In genomic region chrX:52795816-52796215, GRCm38 (mm10) we compare ENCODE assay signal across 20 mouse cellular contexts. TPM values are rescaled to one million over a fixed set of nuclear protein-coding genes. Genes with fewer than 3 reads are reported as not detected.
A peak's percentile ranks its signal among the peaks of the same experiment; 100 is the strongest.
DNase-seq lines count a peak whose midpoint lies in the region; ATAC-seq and TF ChIP-seq lines count a peak whose summit lies in the region.
"Had no signal": no experiment of that assay in that cellular context is flagged by ENCODE, and none has a peak within 500 bp of the region (broad histone marks: within the 10 kb centered on the region; RNA-seq: fewer than 3 reads in every experiment).

No protein-coding gene starts in this region.

- H3K4me3 ChIP-seq in forebrain, embryonic 10.5 days, result peak overlapping the region; percentile 8; the same call in 1 of the 2 replicates
- no peak overlapping the region for H3K4me3 ChIP-seq in forebrain, embryonic 14.5 days (ENCODE audit: low read depth, low read length)
- H3K4me3 ChIP-seq in midbrain, embryonic 12.5 days, result no peak overlapping the region
- H3K4me3 ChIP-seq in midbrain, postnatal 0 days (ENCODE audit: low read depth, low read length), result no peak overlapping the region
- H3K4me3 ChIP-seq: erythroblast, embryonic 14.5 days; gastrocnemius, adult 2 months; layer of hippocampus, adult 2 months; limb, embryonic 10.5 days; myocyte had no signal

- H3K4me2 ChIP-seq in forebrain, embryonic 14.5 days (ENCODE audit: low read length), result no peak overlapping the region
- 0 out of 2 replicates have a peak overlapping the region, but pooled peaks have one; percentile 17 for H3K4me2 ChIP-seq in midbrain, embryonic 12.5 days (replicated peaks)
- no peak overlapping the region for H3K4me2 ChIP-seq in midbrain, postnatal 0 days (ENCODE audit: low read depth, low read length, poor library complexity, severe bottlenecking)
- H3K4me2 ChIP-seq: liver, embryonic 11.5 days had no signal

- peak overlapping the region; percentile 70 for H3K27ac ChIP-seq in forebrain, embryonic 10.5 days
- no peak overlapping the region for H3K27ac ChIP-seq in forebrain, embryonic 14.5 days (ENCODE audit: low read depth, low read length)
- no peak overlapping the region for H3K27ac ChIP-seq in midbrain, embryonic 12.5 days (replicated peaks)
- H3K27ac ChIP-seq in midbrain, postnatal 0 days (ENCODE audit: low read depth, low read length), result no peak overlapping the region
- H3K27ac ChIP-seq: gastrocnemius, adult 2 months; kidney, postnatal 0 days; layer of hippocampus, adult 2 months; limb, embryonic 10.5 days had no signal

- no peak for TF ChIP-seq POLR2A in brain, embryonic 14.5 days (IDR thresholded peaks at IDR 0.05; ENCODE audit: borderline replicate concordance, extremely low read depth, insufficient read depth, insufficient read length, poor library complexity, severe bottlenecking)

- H3K36me3 ChIP-seq in forebrain, embryonic 10.5 days (replicated peaks), result peaks cover 9% of the 10 kb centered on the region
- no peaks in the 10 kb centered on the region for H3K36me3 ChIP-seq in forebrain, embryonic 14.5 days (ENCODE audit: control insufficient read depth, insufficient read depth, low read length)
- no peaks in the 10 kb centered on the region for H3K36me3 ChIP-seq in midbrain, embryonic 12.5 days
- H3K36me3 ChIP-seq in midbrain, postnatal 0 days (ENCODE audit: insufficient read depth, low read length), result no peaks in the 10 kb centered on the region
- H3K36me3 ChIP-seq: limb, embryonic 10.5 days had no signal

- H3K9me3 ChIP-seq in forebrain, embryonic 10.5 days, result no peaks in the 10 kb centered on the region
- H3K9me3 ChIP-seq in forebrain, embryonic 14.5 days (replicated peaks; ENCODE audit: control insufficient read depth, low read length), result no peaks in the 10 kb centered on the region
- H3K9me3 ChIP-seq in midbrain, embryonic 12.5 days, result no peaks in the 10 kb centered on the region
- H3K9me3 ChIP-seq in midbrain, postnatal 0 days (ENCODE audit: low read length), result no peaks in the 10 kb centered on the region
- H3K9me3 ChIP-seq: limb, embryonic 10.5 days had no signal

- ATAC-seq in forebrain, embryonic 14.5 days, result no peak
- ATAC-seq in midbrain, embryonic 12.5 days (ENCODE audit: low FRiP score, low read depth), result no peak
- ATAC-seq in midbrain, postnatal 0 days (ENCODE audit: low FRiP score), result no peak

- DNase-seq in forebrain, embryonic 10.5 days (ENCODE audit: extremely low spot score, low spot score), result peak; percentile 24
- no peak for DNase-seq in forebrain, embryonic 14.5 days (ENCODE audit: low spot score)
- no peak for DNase-seq in midbrain, postnatal 0 days (ENCODE audit: low spot score)
- DNase-seq in brain, embryonic 14.5 days (ENCODE audit: low read depth), result peak; percentile 1
- DNase-seq in retina, embryonic 14.5 days (ENCODE audit: low spot score), result peak; percentile 12
- DNase-seq in urinary bladder, postnatal 14 days (ENCODE audit: low spot score), result no peak
- DNase-seq in heart, postnatal 4 days, result no peak
- DNase-seq: cerebellum, adult 9-11 months; gastrocnemius, adult 2 months; heart, adult 11 months; lung, adult 2 months; right cerebral cortex, postnatal 25 days; thymus, postnatal 14 days had no signal

- 21% methylated on average over 8 of the region's 8 CpGs for WGBS in forebrain, embryonic 10.5 days
- WGBS in forebrain, embryonic 14.5 days, result 26% methylated on average over 8 of the region's 8 CpGs
- 22% methylated on average over 8 of the region's 8 CpGs for WGBS in midbrain, embryonic 12.5 days
- WGBS in midbrain, postnatal 0 days, result 25% methylated on average over 8 of the region's 8 CpGs

- H3K27me3 ChIP-seq in forebrain, embryonic 10.5 days (ENCODE audit: poor library complexity, severe bottlenecking), result no peaks in the 10 kb centered on the region
- no peaks in the 10 kb centered on the region for H3K27me3 ChIP-seq in forebrain, embryonic 14.5 days (replicated peaks; ENCODE audit: control insufficient read depth, insufficient read depth, low read length)
- no peaks in the 10 kb centered on the region for H3K27me3 ChIP-seq in midbrain, embryonic 12.5 days
- H3K27me3 ChIP-seq in midbrain, postnatal 0 days (ENCODE audit: insufficient read depth, low read length), result no peaks in the 10 kb centered on the region

- peaks cover 38% of the 10 kb centered on the region for H3K4me1 ChIP-seq in forebrain, embryonic 10.5 days
- no peaks in the 10 kb centered on the region for H3K4me1 ChIP-seq in forebrain, embryonic 14.5 days (ENCODE audit: control insufficient read depth, insufficient read depth, low read length)
- peaks cover 5% of the 10 kb centered on the region; the same call in 1 of the 2 replicates for H3K4me1 ChIP-seq in midbrain, embryonic 12.5 days
- H3K4me1 ChIP-seq in midbrain, postnatal 0 days (ENCODE audit: insufficient read depth, low read length), result no peaks in the 10 kb centered on the region

- no peak for TF ChIP-seq CTCF in midbrain, postnatal 0 days (IDR thresholded peaks at IDR 0.05)
- no peak for TF ChIP-seq CTCF in brain, embryonic 14.5 days (IDR thresholded peaks at IDR 0.05; ENCODE audit: borderline replicate concordance, extremely low read depth, insufficient read depth, insufficient read length)

- no peak overlapping the region for H3K9ac ChIP-seq in forebrain, embryonic 14.5 days (ENCODE audit: low read length)
- H3K9ac ChIP-seq in midbrain, embryonic 12.5 days (replicated peaks), result no peak overlapping the region
- H3K9ac ChIP-seq in midbrain, postnatal 0 days (replicated peaks; ENCODE audit: low read length, poor library complexity, severe bottlenecking), result no peak overlapping the region

RNA-seq across cellular contexts. Expression of gene Ccdc160, which starts 4.8 kb away (rescaled TPM):
- polyA plus RNA-seq in forebrain, embryonic 10.5 days (2016; fragmentation: Nextera tagmentation; extraction: Ambion mirVana), result 6.3 and 6.6 TPM in 2 replicates
- polyA plus RNA-seq in forebrain, embryonic 14.5 days (2014; fragmentation: Nextera tagmentation; extraction: Ambion mirVana), result 3.7 and 4.0 TPM in 2 replicates
- polyA plus RNA-seq in midbrain, embryonic 12.5 days (2016; fragmentation: Nextera tagmentation; extraction: Ambion mirVana), result 5.4 and 5.5 TPM in 2 replicates
- total RNA-seq in midbrain, postnatal 0 days (2014; rRNA removed), result 3.2 and 3.6 TPM in 2 replicates
- polyA plus RNA-seq in midbrain, postnatal 0 days (2015; fragmentation: Nextera tagmentation; extraction: Ambion mirVana), result 6.3 and 8.3 TPM in 2 replicates
- polyA plus RNA-seq in brain, embryonic 14.5 days (2012; rRNA removed), result 1.9 and 3.1 TPM in 2 replicates
- total RNA-seq in heart, postnatal 4 days (2021), result under 1 TPM; 0.16 to 0.64 TPM
- polyA plus RNA-seq: erythroblast, embryonic 14.5 days; myocyte had no signal

Comparison
In these comparisons a context has a peak if more than half of its experiments do, and no peak if none do; other contexts are left out.
1. DNase-seq: peak in forebrain, embryonic 10.5 days (single experiment), brain, embryonic 14.5 days (single experiment) and retina, embryonic 14.5 days (single experiment); none in forebrain, embryonic 14.5 days (single experiment), midbrain, postnatal 0 days (single experiment), urinary bladder, postnatal 14 days (single experiment) and heart, postnatal 4 days (single experiment).